Mouse (Mus musculus): ENCODE data around the gene Agpat1. TPM values are rescaled to one million over a fixed set of nuclear protein-coding genes. Genes with fewer than 3 reads are reported as not detected.

The Agpat1 gene
- total and polyA plus RNA-seq, 3 experiments, result 11.2 to 47.4 (median 44.4) TPM

DNA sequence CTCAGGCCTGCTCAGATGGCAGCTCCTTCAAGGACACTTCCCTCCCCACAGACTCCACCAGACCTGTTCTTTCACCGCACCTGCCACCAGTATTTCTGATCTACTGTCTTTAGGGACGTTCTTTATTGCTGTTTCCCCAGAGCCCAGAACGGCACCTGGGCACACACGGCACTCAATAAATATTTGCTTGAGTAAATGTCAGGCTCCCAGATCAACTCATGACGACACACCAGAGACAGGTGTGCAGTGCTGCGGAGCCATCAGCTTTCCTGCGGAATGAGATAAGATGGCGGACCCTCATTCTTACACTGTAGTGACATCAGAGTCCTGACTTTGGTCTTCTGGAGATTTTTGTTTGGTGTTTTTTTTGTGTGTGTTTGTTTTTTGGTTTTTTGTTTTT, 16.9 kb downstream of the Agpat1 start:
- peaks cover 9% of the 10 kb centered on the region for H3K27me3 ChIP-seq (replicated peaks)
- no peak for TF ChIP-seq USF2 (conservative IDR thresholded peaks at IDR 0.05; ENCODE audit: low read depth, low read length)
- no peak for TF ChIP-seq HCFC1 (IDR thresholded peaks at IDR 0.05; ENCODE audit: low read depth, low read length)
- no peak for TF ChIP-seq GABPA (IDR thresholded peaks at IDR 0.05; ENCODE audit: insufficient replicate concordance, low read depth, low read length)
- no peak for TF ChIP-seq ELF1 (IDR thresholded peaks at IDR 0.05; ENCODE audit: low read depth, low read length)
- TF ChIP-seq MAFK (IDR thresholded peaks at IDR 0.05; ENCODE audit: insufficient replicate concordance, low read length), result no peak
- no peak for TF ChIP-seq IRF4 (IDR thresholded peaks at IDR 0.05; ENCODE audit: low read depth, low read length)
- TF ChIP-seq MEF2A (IDR thresholded peaks at IDR 0.05; ENCODE audit: borderline replicate concordance, low read depth, low read length), result no peak
- TF ChIP-seq USF1 (IDR thresholded peaks at IDR 0.05; ENCODE audit: low read depth, low read length), result no peak
- no peak for TF ChIP-seq BHLHE40 (IDR thresholded peaks at IDR 0.05; ENCODE audit: low read depth, low read length)
- no peak for TF ChIP-seq RCOR1 (conservative IDR thresholded peaks at IDR 0.05; ENCODE audit: low read depth, low read length)
- no peak for TF ChIP-seq NRF1 (IDR thresholded peaks at IDR 0.05; ENCODE audit: low read depth, low read length)
- no peak for TF ChIP-seq CHD1 (IDR thresholded peaks at IDR 0.05; ENCODE audit: low read depth, low read length)
- TF ChIP-seq PAX5 (IDR thresholded peaks at IDR 0.05; ENCODE audit: low read length), result no peak
- no peak for TF ChIP-seq POLR2A (IDR thresholded peaks at IDR 0.05; ENCODE audit: low read depth, low read length)
- no peak for TF ChIP-seq CTCF (conservative IDR thresholded peaks at IDR 0.05 in 1 of 2, IDR thresholded peaks at IDR 0.05 in 1 of 2; ENCODE audit: low read depth in 2 of 2, low read length in 2 of 2)
- no peak overlapping the region for H3K4me2 ChIP-seq (ENCODE audit: insufficient read depth, low read depth, poor library complexity, severe bottlenecking)
- H3K4me1 ChIP-seq (ENCODE audit: control insufficient read depth in 1 of 2, insufficient read depth in 2 of 2), result peaks cover 2 to 3% of the 10 kb centered on the region in 2 experiments; a peak in 2 of 4 replicates
- no peak overlapping the region for H3K9ac ChIP-seq (ENCODE audit: insufficient read depth, low read depth)
- H3K27ac ChIP-seq (ENCODE audit: insufficient read depth, low read depth), result no peak overlapping the region
- H3K79me2 ChIP-seq (replicated peaks; ENCODE audit: control insufficient read depth, extremely low read depth, insufficient read depth, poor library complexity, severe bottlenecking), result no peaks in the 10 kb centered on the region
- H3K9me3 ChIP-seq (replicated peaks; ENCODE audit: low read length), result no peaks in the 10 kb centered on the region
- no peak for DNase-seq (ENCODE audit: extremely low read depth)
- H3K36me3 ChIP-seq (replicated peaks in 1 of 2; ENCODE audit: control insufficient read depth in 1 of 2, insufficient read depth in 1 of 2, low read length in 1 of 2), result no peaks in the 10 kb centered on the region
- in situ Hi-C loops (cut with MboI; ENCODE audit: low pct_ligation_motif_present, low pct_unique_long_range_greater_than_20kb, low sequenced_read_pairs) (no loop called here), dilution Hi-C loops (cut with MboI; ENCODE audit: extremely low pct_ligation_motif_present, extremely low pct_unique_long_range_greater_than_20kb, low sequenced_read_pairs) (no loop called here)
- H3K4me3 ChIP-seq (replicated peaks in 1 of 3; ENCODE audit: low read depth in 2 of 3, low read length in 2 of 3, poor library complexity in 1 of 3), result no peak overlapping the region

DNA sequence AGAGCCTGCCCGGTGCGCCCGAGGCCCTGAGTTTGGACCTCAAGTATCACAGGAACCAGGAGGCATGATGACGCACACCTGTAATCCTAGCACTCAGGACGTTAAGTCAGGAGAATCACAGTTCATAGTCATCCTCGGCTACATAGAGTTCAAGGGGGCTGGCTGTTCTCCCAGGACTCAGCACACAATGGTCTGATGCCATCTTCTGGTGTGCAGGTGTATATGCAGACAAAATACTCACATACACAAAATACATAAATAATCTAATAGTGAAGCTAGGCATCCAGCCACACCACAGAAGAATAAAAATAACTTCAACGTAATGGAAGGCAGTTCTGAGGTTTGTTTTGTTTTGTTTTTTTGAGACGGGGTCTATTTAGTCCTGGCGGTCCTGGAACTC, 19.1 kb downstream of the Agpat1 start:
- Histone ChIP-seq H3K4me3 (replicated peaks in 1 of 3; ENCODE audit: low read depth in 2 of 3, low read length in 2 of 3, poor library complexity in 1 of 3) (no peak overlapping the region), H3K9me3 (replicated peaks; ENCODE audit: low read length) (peaks cover 2% of the 10 kb centered on the region), H3K4me1 (ENCODE audit: control insufficient read depth in 1 of 2, insufficient read depth in 2 of 2) (peaks cover 4 to 6% of the 10 kb centered on the region in 2 experiments; a peak in 3 of 4 replicates), H3K36me3 (replicated peaks in 1 of 2; ENCODE audit: control insufficient read depth in 1 of 2, insufficient read depth in 1 of 2, low read length in 1 of 2) (no peaks in the 10 kb centered on the region), H3K9ac (ENCODE audit: insufficient read depth, low read depth) (no peak overlapping the region), H3K4me2 (ENCODE audit: insufficient read depth, low read depth, poor library complexity, severe bottlenecking) (no peak overlapping the region), H3K27me3 (replicated peaks) (peaks cover 29% of the 10 kb centered on the region), H3K27ac (ENCODE audit: insufficient read depth, low read depth) (no peak overlapping the region), H3K79me2 (replicated peaks; ENCODE audit: control insufficient read depth, extremely low read depth, insufficient read depth, poor library complexity, severe bottlenecking) (no peaks in the 10 kb centered on the region)
- dilution Hi-C loops (cut with MboI; ENCODE audit: extremely low pct_ligation_motif_present, extremely low pct_unique_long_range_greater_than_20kb, low sequenced_read_pairs) (no loop called here), in situ Hi-C loops (cut with MboI; ENCODE audit: low pct_ligation_motif_present, low pct_unique_long_range_greater_than_20kb, low sequenced_read_pairs) (no loop called here)
- no peak for DNase-seq (ENCODE audit: extremely low read depth)
- TF ChIP-seq SIN3A (IDR thresholded peaks at IDR 0.05; ENCODE audit: low read length), result no peak
- no peak for TF ChIP-seq TBP (conservative IDR thresholded peaks at IDR 0.05; ENCODE audit: low read depth, low read length)
- no peak for TF ChIP-seq USF2 (conservative IDR thresholded peaks at IDR 0.05; ENCODE audit: low read depth, low read length)
- TF ChIP-seq SMC3 (IDR thresholded peaks at IDR 0.05; ENCODE audit: low read depth, low read length), result peak; percentile 43
- no peak for TF ChIP-seq ZMIZ1 (IDR thresholded peaks at IDR 0.05; ENCODE audit: low read depth, low read length)
- TF ChIP-seq RAD21 (IDR thresholded peaks at IDR 0.05; ENCODE audit: low read depth, low read length), result peak; percentile 72
- no peak for TF ChIP-seq UBTF (IDR thresholded peaks at IDR 0.05; ENCODE audit: low read depth, low read length)
- no peak for TF ChIP-seq ZNF384 (IDR thresholded peaks at IDR 0.05; ENCODE audit: low read depth, low read length)
- peak in 1 of 2 experiments; percentile 67; a peak in 3 of 4 replicates for TF ChIP-seq CTCF (conservative IDR thresholded peaks at IDR 0.05 in 1 of 2, IDR thresholded peaks at IDR 0.05 in 1 of 2; ENCODE audit: low read depth in 2 of 2, low read length in 2 of 2)
- TF ChIP-seq ZKSCAN1 (IDR thresholded peaks at IDR 0.05; ENCODE audit: borderline replicate concordance, low read depth, low read length), result no peak
